Mouse (Mus musculus): ENCODE measurements around the gene Spock1. TPM values are rescaled to one million over a fixed set of nuclear protein-coding genes. Genes with fewer than 3 reads are reported as not detected.

Spock1 gene
- polyA plus RNA-seq, 1 experiment from 2014 or later = 2.0 TPM

GRCm38 (mm10) chr13:57573501-57573900, 334.6 kb downstream of the Spock1 start:
- no peak overlapping the region for H3K4me2 ChIP-seq
- H3K27ac ChIP-seq = no peak overlapping the region
- no peaks in the 10 kb centered on the region for H3K36me3 ChIP-seq
- no peaks in the 10 kb centered on the region for H3K27me3 ChIP-seq
- ATAC-seq (replicated peaks; ENCODE audit: low FRiP score) = no peak
- H3K9me3 ChIP-seq (replicated peaks) = no peaks in the 10 kb centered on the region
- H3K9ac ChIP-seq = no peak overlapping the region
- no peak overlapping the region for H3K4me3 ChIP-seq (replicated peaks)
- H3K4me1 ChIP-seq = no peaks in the 10 kb centered on the region
- WGBS = 52% methylated on average over 4 of the region's 4 CpGs

GRCm38 (mm10) chr13:57568404-57568803, 339.7 kb downstream of the Spock1 start:
- 85% methylated on average over 8 of the region's 8 CpGs for WGBS
- H3K36me3 ChIP-seq = no peaks in the 10 kb centered on the region
- no peak overlapping the region for H3K4me3 ChIP-seq (replicated peaks)
- no peaks in the 10 kb centered on the region for H3K27me3 ChIP-seq
- H3K27ac ChIP-seq = no peak overlapping the region
- no peaks in the 10 kb centered on the region for H3K9me3 ChIP-seq (replicated peaks)
- no peak for ATAC-seq (replicated peaks; ENCODE audit: low FRiP score)
- no peaks in the 10 kb centered on the region for H3K4me1 ChIP-seq
- H3K4me2 ChIP-seq = no peak overlapping the region
- no peak overlapping the region for H3K9ac ChIP-seq

GRCm38 (mm10) chr13:57555186-57555585, 352.9 kb downstream of the Spock1 start:
- no peak overlapping the region for H3K4me3 ChIP-seq (replicated peaks)
- 61% methylated on average over 4 of the region's 4 CpGs for WGBS
- ATAC-seq (replicated peaks; ENCODE audit: low FRiP score) = no peak
- H3K36me3 ChIP-seq = no peaks in the 10 kb centered on the region
- H3K4me2 ChIP-seq = no peak overlapping the region
- H3K9ac ChIP-seq = no peak overlapping the region
- no peak overlapping the region for H3K27ac ChIP-seq
- no peaks in the 10 kb centered on the region for H3K4me1 ChIP-seq
- H3K27me3 ChIP-seq = no peaks in the 10 kb centered on the region
- no peaks in the 10 kb centered on the region for H3K9me3 ChIP-seq (replicated peaks)

GRCm38 (mm10) chr13:57549743-57550142, 358.4 kb downstream of the Spock1 start:
- H3K4me1 ChIP-seq = no peaks in the 10 kb centered on the region
- no peak overlapping the region for H3K9ac ChIP-seq
- H3K36me3 ChIP-seq = no peaks in the 10 kb centered on the region
- H3K27ac ChIP-seq = no peak overlapping the region
- 0 out of 2 replicates have a peak, but pooled peaks have one; percentile 29 for ATAC-seq (replicated peaks; ENCODE audit: low FRiP score)
- no peaks in the 10 kb centered on the region for H3K27me3 ChIP-seq
- H3K9me3 ChIP-seq (replicated peaks) = no peaks in the 10 kb centered on the region
- no peak overlapping the region for H3K4me2 ChIP-seq
- WGBS = 34% methylated on average over 5 of the region's 5 CpGs
- H3K4me3 ChIP-seq (replicated peaks) = no peak overlapping the region

GRCm38 (mm10) chr13:57536988-57537547, 371.1 kb downstream of the Spock1 start:
- 80% methylated on average over 8 of the region's 8 CpGs for WGBS
- no peak overlapping the region for H3K4me3 ChIP-seq (replicated peaks)

DNA sequence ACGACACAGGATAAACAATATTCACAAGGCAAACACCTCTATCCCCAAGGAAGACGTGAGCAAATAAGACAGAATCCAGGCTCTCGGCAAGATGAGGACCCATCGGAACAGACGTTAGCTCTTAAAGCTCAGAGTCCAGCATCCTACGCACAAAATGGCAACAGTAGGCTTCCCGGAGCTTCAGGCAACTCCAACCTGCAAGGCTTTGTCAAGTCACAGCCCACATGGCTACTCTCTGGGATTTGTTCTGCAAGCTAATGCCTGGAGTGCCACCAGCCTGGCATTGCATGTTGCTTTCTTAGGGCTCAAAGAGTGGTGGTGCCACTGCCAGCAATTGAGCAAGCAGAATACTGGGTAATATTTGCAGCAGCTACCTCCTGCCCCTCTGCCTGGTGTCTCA, 373.8 kb downstream of the Spock1 start:
- Histone ChIP-seq H3K36me3 (no peaks in the 10 kb centered on the region), H3K9me3 (replicated peaks) (no peaks in the 10 kb centered on the region), H3K27me3 (no peaks in the 10 kb centered on the region), H3K4me2 (no peak overlapping the region), H3K4me1 (no peaks in the 10 kb centered on the region), H3K9ac (no peak overlapping the region), H3K4me3 (replicated peaks) (no peak overlapping the region), H3K27ac (no peak overlapping the region)
- WGBS = 82% methylated on average over 7 of the region's 7 CpGs
- ATAC-seq (replicated peaks; ENCODE audit: low FRiP score) = no peak

More at GRCm38 (mm10) chr13:57536988-57537547, 371.1 kb downstream of the Spock1 start:
- H3K9me3 ChIP-seq (replicated peaks) = no peaks in the 10 kb centered on the region
- no peaks in the 10 kb centered on the region for H3K4me1 ChIP-seq
- H3K9ac ChIP-seq = no peak overlapping the region
- H3K4me2 ChIP-seq = no peak overlapping the region
- no peak for ATAC-seq (replicated peaks; ENCODE audit: low FRiP score)
- H3K27ac ChIP-seq = no peak overlapping the region
- no peaks in the 10 kb centered on the region for H3K36me3 ChIP-seq
- no peaks in the 10 kb centered on the region for H3K27me3 ChIP-seq

- no peaks in the 10 kb centered on the region for H3K27me3 ChIP-seq
- no peak overlapping the region for H3K9ac ChIP-seq
- no peaks in the 10 kb centered on the region for H3K36me3 ChIP-seq
- H3K4me3 ChIP-seq (replicated peaks) = no peak overlapping the region
- 0 out of 2 replicates have a peak, but pooled peaks cover 4% of the 10 kb centered on the region for H3K9me3 ChIP-seq (replicated peaks)
- no peak overlapping the region for H3K4me2 ChIP-seq
- H3K4me1 ChIP-seq = no peaks in the 10 kb centered on the region
- no peak for ATAC-seq (replicated peaks; ENCODE audit: low FRiP score)
- no peak overlapping the region for H3K27ac ChIP-seq
These were observed 382.2 kb downstream of the Spock1 start for GRCm38 (mm10) chr13:57525946-57526345.

DNA sequence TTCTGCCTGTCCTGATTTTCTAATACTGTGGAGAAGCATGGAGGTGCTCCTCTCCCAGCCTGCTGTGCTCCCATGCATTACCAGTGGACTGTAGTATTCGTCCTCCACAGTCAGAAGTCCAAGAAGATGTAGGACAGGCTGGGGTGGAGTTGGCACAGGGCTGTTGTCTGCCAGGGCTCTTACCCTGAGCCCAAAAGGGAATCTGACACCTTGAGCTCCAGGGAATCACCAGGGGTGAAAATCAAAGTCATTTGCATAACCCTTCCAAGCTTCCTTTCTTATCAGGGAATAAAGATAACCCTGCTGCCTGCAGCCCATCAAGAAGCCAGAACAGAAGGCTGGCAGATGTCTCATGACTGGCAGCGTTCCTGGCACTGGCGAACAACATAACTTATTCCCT, 383.6 kb downstream of the Spock1 start:
- H3K27ac ChIP-seq = no peak overlapping the region
- H3K4me1 ChIP-seq = no peaks in the 10 kb centered on the region
- H3K36me3 ChIP-seq = no peaks in the 10 kb centered on the region
- H3K4me3 ChIP-seq (replicated peaks) = no peak overlapping the region
- H3K27me3 ChIP-seq = no peaks in the 10 kb centered on the region
- H3K9ac ChIP-seq = no peak overlapping the region
- H3K9me3 ChIP-seq (replicated peaks) = 0 out of 2 replicates have a peak, but pooled peaks cover 4% of the 10 kb centered on the region
- 80% methylated on average over 3 of the region's 3 CpGs for WGBS
- ATAC-seq (replicated peaks; ENCODE audit: low FRiP score) = no peak
- H3K4me2 ChIP-seq = no peak overlapping the region

- H3K4me3 ChIP-seq (replicated peaks) = no peak overlapping the region
- no peak overlapping the region for H3K27ac ChIP-seq
- H3K9ac ChIP-seq = no peak overlapping the region
- ATAC-seq (replicated peaks; ENCODE audit: low FRiP score) = no peak
- H3K9me3 ChIP-seq (replicated peaks) = 0 out of 2 replicates have a peak, but pooled peaks cover 4% of the 10 kb centered on the region
- no peak overlapping the region for H3K4me2 ChIP-seq
- no peaks in the 10 kb centered on the region for H3K36me3 ChIP-seq
- H3K27me3 ChIP-seq = no peaks in the 10 kb centered on the region
- no peaks in the 10 kb centered on the region for H3K4me1 ChIP-seq
- 85% methylated on average over 5 of the region's 5 CpGs for WGBS
These were observed 384.8 kb downstream of the Spock1 start for GRCm38 (mm10) chr13:57523366-57523765.

DNA sequence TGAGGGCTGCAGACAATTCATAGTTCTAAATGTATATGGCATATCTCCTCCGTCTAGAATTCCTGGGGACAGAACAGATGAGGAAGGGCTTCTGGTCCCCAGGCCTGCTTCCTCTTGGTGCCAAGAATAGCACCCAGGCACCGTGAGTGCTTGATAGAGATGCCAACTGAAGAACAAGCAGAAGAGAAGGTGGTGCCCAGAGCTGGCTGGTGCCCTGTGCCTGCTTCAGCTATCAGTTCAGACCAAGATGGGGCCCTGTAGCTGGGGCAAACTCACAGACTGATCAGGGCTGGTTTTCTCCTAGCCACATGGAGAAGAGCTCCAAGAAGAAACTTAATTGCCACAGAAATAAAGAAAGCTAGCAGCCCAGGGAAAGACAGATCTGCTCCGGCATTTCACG, 385.8 kb downstream of the Spock1 start:
- H3K4me1 ChIP-seq = no peaks in the 10 kb centered on the region
- H3K27me3 ChIP-seq = no peaks in the 10 kb centered on the region
- no peak for ATAC-seq (replicated peaks; ENCODE audit: low FRiP score)
- H3K27ac ChIP-seq = no peak overlapping the region
- no peaks in the 10 kb centered on the region for H3K36me3 ChIP-seq
- H3K4me3 ChIP-seq (replicated peaks) = no peak overlapping the region
- H3K9me3 ChIP-seq (replicated peaks) = 0 out of 2 replicates have a peak, but pooled peaks cover 4% of the 10 kb centered on the region
- no peak overlapping the region for H3K4me2 ChIP-seq
- H3K9ac ChIP-seq = no peak overlapping the region
- WGBS = 79% methylated on average over 4 of the region's 4 CpGs

DNA sequence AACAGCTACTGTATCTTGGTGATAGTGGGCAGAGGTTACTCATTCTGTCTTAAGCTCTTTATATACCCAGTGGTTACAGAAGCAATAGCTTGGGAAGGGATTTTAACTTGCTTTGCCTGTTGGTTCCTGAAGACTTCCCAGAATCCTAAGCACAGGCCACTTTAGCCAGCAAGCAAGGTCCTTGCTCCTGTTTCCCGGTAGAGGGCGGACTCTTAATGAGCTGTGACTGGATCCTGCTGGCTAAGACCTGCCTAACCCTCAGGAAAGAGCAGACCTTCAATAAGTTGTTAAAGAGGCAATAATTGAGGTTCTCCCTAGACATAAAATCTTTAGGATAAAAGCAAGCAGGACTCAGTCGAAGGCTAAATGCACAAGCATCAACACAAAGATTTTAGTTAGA, 387.0 kb downstream of the Spock1 start:
- Histone ChIP-seq H3K4me2 (no peak overlapping the region), H3K27ac (no peak overlapping the region), H3K27me3 (no peaks in the 10 kb centered on the region), H3K4me1 (no peaks in the 10 kb centered on the region), H3K36me3 (no peaks in the 10 kb centered on the region), H3K4me3 (replicated peaks) (no peak overlapping the region), H3K9ac (no peak overlapping the region), H3K9me3 (replicated peaks) (0 out of 2 replicates have a peak, but pooled peaks cover 4% of the 10 kb centered on the region)
- no peak for ATAC-seq (replicated peaks; ENCODE audit: low FRiP score)
- WGBS = 15% methylated on average over 3 of the region's 3 CpGs

DNA sequence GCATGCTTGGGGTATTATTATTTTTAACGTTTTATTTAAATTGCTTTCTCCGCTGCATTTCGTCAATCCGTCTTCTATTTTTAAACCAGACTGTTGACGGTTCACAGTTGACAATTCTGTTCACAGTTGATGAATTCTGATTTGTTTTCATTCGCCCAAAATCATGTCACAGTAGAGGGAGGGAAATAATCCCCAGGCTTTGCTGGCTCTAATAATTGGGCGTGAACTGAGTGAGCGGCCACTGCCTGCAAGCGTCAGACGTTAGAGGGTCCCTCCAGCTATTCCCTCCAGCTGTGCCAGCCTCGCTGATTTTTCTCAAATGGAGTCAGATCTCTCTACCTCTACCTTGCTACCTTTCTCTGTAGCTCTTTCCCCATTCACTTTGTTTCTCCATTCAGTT, 388.3 kb downstream of the Spock1 start:
- H3K4me3 ChIP-seq (replicated peaks) = no peak overlapping the region
- H3K9ac ChIP-seq = no peak overlapping the region
- H3K9me3 ChIP-seq (replicated peaks) = 0 out of 2 replicates have a peak, but pooled peaks cover 4% of the 10 kb centered on the region
- ATAC-seq (replicated peaks; ENCODE audit: low FRiP score) = no peak
- H3K27ac ChIP-seq = no peak overlapping the region
- no peak overlapping the region for H3K4me2 ChIP-seq
- H3K4me1 ChIP-seq = no peaks in the 10 kb centered on the region
- H3K27me3 ChIP-seq = no peaks in the 10 kb centered on the region
- no peaks in the 10 kb centered on the region for H3K36me3 ChIP-seq
- WGBS = 72% methylated on average over 11 of the region's 11 CpGs

- Histone ChIP-seq H3K36me3 (no peaks in the 10 kb centered on the region), H3K4me2 (no peak overlapping the region), H3K4me3 (replicated peaks) (no peak overlapping the region), H3K27me3 (no peaks in the 10 kb centered on the region), H3K9ac (no peak overlapping the region), H3K4me1 (no peaks in the 10 kb centered on the region), H3K27ac (no peak overlapping the region), H3K9me3 (replicated peaks) (no peaks in the 10 kb centered on the region)
- no peak for ATAC-seq (replicated peaks; ENCODE audit: low FRiP score)
- WGBS = 80% methylated on average over 11 of the region's 11 CpGs
These were observed 392.4 kb downstream of the Spock1 start for GRCm38 (mm10) chr13:57515737-57516136.

Measured in kidney, embryonic 15.5 days (tissue).